Mouse (Mus musculus) forebrain, postnatal 0 days (tissue): Measurements from ENCODE around the gene Spty2d1. TPM values are rescaled to one million over a fixed set of nuclear protein-coding genes. Genes with fewer than 3 reads are reported as not detected.
"Not testable (repeated sequence)": the region's sequence is repeated elsewhere in the genome, so short reads cannot be mapped to it uniquely, and the experiment has no call there.

ENCODE experiments used
- ATAC-seq: fragments of 200-750 bp; cut with Nextera tagmentation; 2 replicates; pipeline ENCODE4 v1.8.0; 2017; ENCODE audit warnings: mild to moderate bottlenecking, moderate library complexity
- DNase-seq: peaks from one replicate; pipeline ENCODE4 v3.0.0-alpha.2; 2015
- H3K27ac ChIP-seq: fragments of 300-500 bp; sonication (generic); 2 replicates; pipeline ENCODE4 v1.5.1; 2014; ENCODE audit warnings: low read depth, mild to moderate bottlenecking, antibody characterized with exemption, low read length, moderate library complexity, mixed read lengths
- H3K27me3 ChIP-seq: fragments of 300-500 bp; sonication (generic); 2 replicates; pipeline ENCODE4 v1.6.1; 2014; ENCODE audit warnings: mild to moderate bottlenecking, low read length, mixed read lengths; ENCODE audit not compliant: insufficient read depth
- H3K36me3 ChIP-seq: fragments of 300-500 bp; sonication (generic); 2 replicates; pipeline ENCODE4 v1.6.1; 2014; ENCODE audit warnings: mild to moderate bottlenecking, moderate library complexity; ENCODE audit not compliant: insufficient read depth
- H3K4me1 ChIP-seq: fragments of 300-500 bp; sonication (generic); 2 replicates; pipeline ENCODE4 v1.6.1; 2014; ENCODE audit warnings: antibody characterized with exemption; ENCODE audit not compliant: insufficient read depth
- H3K4me2 ChIP-seq: fragments of 300-500 bp; sonication (generic); 2 replicates; pipeline ENCODE4 v1.6.1; 2014; ENCODE audit warnings: low read depth, mild to moderate bottlenecking, moderate library complexity
- H3K4me3 ChIP-seq: fragments of 300-500 bp; sonication (generic); 2 replicates; pipeline ENCODE4 v1.5.1; 2014; ENCODE audit warnings: low read depth, low read length, mixed read lengths
- H3K9ac ChIP-seq: fragments of 300-500 bp; sonication (generic); 2 replicates; pipeline ENCODE4 v1.6.1; 2014; ENCODE audit warnings: mild to moderate bottlenecking
- H3K9me3 ChIP-seq: fragments of 300-500 bp; sonication (generic); 2 replicates; pipeline ENCODE4 v1.6.1; 2016; ENCODE audit warnings: low read length
- CTCF ChIP-seq: sonication (generic); IDR thresholded peaks from 2 replicates; pipeline ENCODE4 v1.5.1; 2016; ENCODE audit warnings: antibody characterized with exemption, control low read depth, low read depth
- WGBS: fragments of 180-500 bp; shearing (Covaris S2); extraction: QIAGEN DNeasy Blood & Tissue Kit; methylation state at CpG from one replicate; pipeline ENCODE4 v1.1.7; 2014; 5-methylcytosine and 5-hydroxymethylcytosine counted together
- polyA plus RNA-seq: library from polyadenylated mRNA; unstranded; fragments of >200 nt; fragmentation: Nextera tagmentation; extraction: Ambion mirVana; gene quantifications from 2 replicates; pipeline ENCODE4 v1.2.1, GENCODE M21; 2015
- total RNA-seq: library from RNA; depleted of rRNA; stranded (reverse); fragments of >200 nt; gene quantifications from 2 replicates; pipeline ENCODE4 v1.2.3, GENCODE M21; 2014

Spty2d1 gene
- total and polyA plus RNA-seq, 2 experiments from 2014 or later = 5.0 to 10.9 TPM

GRCm38 (mm10) chr7:47031371-47031770 is 23.2 kb upstream of the Spty2d1 start:
- H3K36me3 ChIP-seq = no peaks in the 10 kb centered on the region
- H3K9me3 ChIP-seq = no peaks in the 10 kb centered on the region
- no peak for TF ChIP-seq CTCF
- no peak overlapping the region for H3K9ac ChIP-seq
- no peak overlapping the region for H3K4me2 ChIP-seq
- H3K27me3 ChIP-seq = no peaks in the 10 kb centered on the region
- H3K27ac ChIP-seq = no peak overlapping the region
- WGBS = 66% methylated on average over 4 of the region's 4 CpGs
- H3K4me3 ChIP-seq = no peak overlapping the region
- DNase-seq = no peak
- no peaks in the 10 kb centered on the region for H3K4me1 ChIP-seq
- ATAC-seq = no peak

DNA sequence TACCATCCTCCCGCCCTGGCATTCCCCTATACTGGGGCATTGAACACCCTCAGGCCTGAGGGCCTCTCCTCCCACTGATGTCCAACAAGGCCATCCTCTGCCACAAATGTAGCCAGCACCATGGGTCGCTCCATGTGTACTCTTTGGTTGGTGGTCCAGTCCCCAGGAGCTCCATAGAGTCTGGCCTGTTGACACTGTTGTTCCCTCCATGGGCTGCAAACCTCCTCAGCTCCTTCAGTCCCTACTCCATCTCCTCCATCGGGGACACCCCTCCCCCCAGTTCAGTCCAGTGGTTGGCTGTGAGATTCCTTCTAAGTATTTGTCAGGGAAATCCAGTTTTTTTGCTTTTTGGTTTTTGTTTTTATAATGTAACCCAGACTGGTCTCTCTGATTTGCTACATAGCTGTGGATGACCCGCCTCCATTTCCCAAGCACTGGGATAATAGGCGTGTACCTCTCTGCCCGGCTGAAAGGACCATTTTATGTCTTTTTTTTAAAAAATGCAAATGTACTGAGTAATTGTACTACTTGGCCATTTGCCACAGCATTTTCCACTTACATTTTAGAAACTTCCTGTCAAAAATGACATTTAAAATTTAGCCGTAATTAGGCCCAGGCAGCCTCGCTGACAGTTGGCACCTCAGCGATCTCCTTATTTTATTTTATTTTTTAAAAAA is 22.4 kb upstream of the Spty2d1 start:
- no peak overlapping the region for H3K4me2 ChIP-seq
- peak; percentile 32 for DNase-seq
- no peaks in the 10 kb centered on the region for H3K9me3 ChIP-seq
- no peaks in the 10 kb centered on the region for H3K27me3 ChIP-seq
- 51% methylated on average over 9 of the region's 9 CpGs for WGBS
- TF ChIP-seq CTCF = no peak
- ATAC-seq = peak; percentile 59; the same call in 1 of the 2 replicates
- H3K4me3 ChIP-seq = no peak overlapping the region
- H3K4me1 ChIP-seq = no peaks in the 10 kb centered on the region
- no peaks in the 10 kb centered on the region for H3K36me3 ChIP-seq
- no peak overlapping the region for H3K27ac ChIP-seq
- H3K9ac ChIP-seq = no peak overlapping the region

DNA sequence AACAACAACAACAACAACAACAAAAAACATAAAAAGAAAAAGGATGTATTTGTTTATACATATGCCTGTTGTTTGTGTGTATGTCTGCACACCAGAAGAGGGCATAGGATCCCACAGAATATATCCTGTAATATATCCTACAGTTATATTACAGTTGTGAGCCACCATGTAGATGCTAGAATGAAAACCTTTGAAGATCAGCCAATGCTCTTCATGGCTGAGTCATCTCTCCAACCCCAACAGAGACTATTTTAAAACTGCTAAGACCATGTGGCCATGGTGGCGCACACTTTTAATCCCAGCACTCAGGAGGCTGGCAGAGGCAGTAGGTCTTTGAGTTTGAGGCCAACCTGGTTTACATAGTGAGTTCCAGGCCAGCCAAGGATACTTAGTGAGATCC is 19.3 kb upstream of the Spty2d1 start:
- WGBS = 90% methylated on average over 1 of the region's 1 CpGs
- TF ChIP-seq CTCF = no peak
- no peak for ATAC-seq

DNA sequence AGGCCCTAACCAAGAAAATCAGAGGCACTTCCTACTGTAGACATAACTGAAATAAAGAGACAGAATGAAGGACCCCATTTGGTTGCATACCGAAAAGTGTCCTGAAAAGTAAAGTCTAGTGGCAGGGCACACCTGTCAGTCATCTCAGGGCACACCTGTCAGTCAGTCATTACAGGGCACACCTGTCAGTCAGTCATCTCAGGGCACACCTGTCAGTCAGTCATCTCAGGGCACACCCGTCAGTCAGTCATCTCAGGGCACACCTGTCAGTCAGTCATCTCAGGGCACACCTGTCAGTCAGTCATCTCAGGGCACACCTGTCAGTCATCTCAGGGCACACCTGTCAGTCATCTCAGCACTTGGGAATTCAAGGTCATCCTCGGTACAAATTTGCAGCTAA is 18.7 kb upstream of the Spty2d1 start:
- H3K4me3 ChIP-seq, H3K9ac ChIP-seq, H3K36me3 ChIP-seq, H3K27me3 ChIP-seq, H3K9me3 ChIP-seq, H3K4me2 ChIP-seq, H3K4me1 ChIP-seq, H3K27ac ChIP-seq, ATAC-seq, DNase-seq: not testable (repeated sequence)
- WGBS = 81% methylated on average over 3 of the region's 3 CpGs

More for the DNA sequence above, 19.3 kb upstream of the Spty2d1 start:
- Histone ChIP-seq H3K27ac (no peak overlapping the region), H3K4me2 (no peak overlapping the region), H3K36me3 (no peaks in the 10 kb centered on the region), H3K9me3 (no peaks in the 10 kb centered on the region), H3K27me3 (no peaks in the 10 kb centered on the region), H3K4me3 (no peak overlapping the region), H3K4me1 (no peaks in the 10 kb centered on the region), H3K9ac (no peak overlapping the region)
- DNase-seq = no peak

GRCm38 (mm10) chr7:47025429-47025828 is 17.2 kb upstream of the Spty2d1 start:
- no peaks in the 10 kb centered on the region for H3K9me3 ChIP-seq
- no peak overlapping the region for H3K4me2 ChIP-seq
- H3K4me1 ChIP-seq = no peaks in the 10 kb centered on the region
- no peak; the same call in 1 of the 2 replicates for ATAC-seq
- H3K4me3 ChIP-seq = no peak overlapping the region
- DNase-seq = no peak
- no peak overlapping the region for H3K9ac ChIP-seq
- 47% methylated on average over 9 of the region's 9 CpGs for WGBS
- no peak for TF ChIP-seq CTCF
- H3K36me3 ChIP-seq = no peaks in the 10 kb centered on the region
- no peak overlapping the region for H3K27ac ChIP-seq
- H3K27me3 ChIP-seq = no peaks in the 10 kb centered on the region

GRCm38 (mm10) chr7:47024454-47024853 is 16.2 kb upstream of the Spty2d1 start:
- no peaks in the 10 kb centered on the region for H3K36me3 ChIP-seq
- no peak overlapping the region for H3K4me3 ChIP-seq
- 89% methylated on average over 7 of the region's 7 CpGs for WGBS
- DNase-seq (no peak), ATAC-seq (no peak)
- H3K27me3 ChIP-seq = no peaks in the 10 kb centered on the region
- H3K9me3 ChIP-seq = no peaks in the 10 kb centered on the region
- no peak overlapping the region for H3K9ac ChIP-seq
- H3K4me2 ChIP-seq = no peak overlapping the region
- no peak overlapping the region for H3K27ac ChIP-seq
- H3K4me1 ChIP-seq = no peaks in the 10 kb centered on the region
- TF ChIP-seq CTCF = no peak

- no peaks in the 10 kb centered on the region for H3K4me1 ChIP-seq
- H3K9ac ChIP-seq = no peak overlapping the region
- peak; percentile 86 for DNase-seq
- 8% methylated on average over 6 of the region's 6 CpGs for WGBS
- H3K27ac ChIP-seq = no peak overlapping the region
- ATAC-seq = peak; percentile 75
- H3K4me3 ChIP-seq = no peak overlapping the region
- no peaks in the 10 kb centered on the region for H3K27me3 ChIP-seq
- no peak overlapping the region for H3K4me2 ChIP-seq
- no peaks in the 10 kb centered on the region for H3K9me3 ChIP-seq
- no peaks in the 10 kb centered on the region for H3K36me3 ChIP-seq
- TF ChIP-seq CTCF = peak; percentile 87
These were observed 15.3 kb upstream of the Spty2d1 start for GRCm38 (mm10) chr7:47023530-47023929.
